9 mouse cellular contexts compared by ENCODE assay signal in the genomic region with DNA sequence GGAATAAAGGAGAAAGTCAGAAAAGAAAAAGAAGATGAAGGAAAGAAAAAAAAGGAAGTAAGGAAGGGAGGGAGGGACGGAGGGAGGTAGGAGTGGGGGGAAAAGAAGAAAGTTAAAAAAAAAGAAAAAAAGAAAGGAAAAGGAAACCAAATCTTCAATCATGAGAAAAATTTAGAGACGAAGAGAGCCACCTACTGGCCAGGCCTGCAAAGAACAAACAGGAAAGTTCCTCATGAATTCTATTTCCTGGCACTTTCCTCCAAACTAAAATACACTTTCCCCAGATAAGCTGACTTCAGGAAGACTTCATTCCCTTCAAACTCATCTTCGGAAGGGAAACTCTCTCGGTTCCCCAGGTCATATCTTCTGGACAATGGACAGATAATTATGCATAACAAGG. TPM values are rescaled to one million over a fixed set of nuclear protein-coding genes. Genes with fewer than 3 reads are reported as not detected.
A peak's percentile ranks its signal among the peaks of the same experiment; 100 is the strongest.
DNase-seq lines count a peak whose midpoint lies in the region; ATAC-seq and TF ChIP-seq lines count a peak whose summit lies in the region.
"Had no signal": no experiment of that assay in that cellular context is flagged by ENCODE, and none has a peak within 500 bp of the region (broad histone marks: within the 10 kb centered on the region; RNA-seq: fewer than 3 reads in every experiment).

No protein-coding gene starts in this region.

- H3ac ChIP-seq in myocyte (ENCODE audit: control insufficient read depth, insufficient read length): no peak overlapping the region

- no peak for ATAC-seq in hindbrain, embryonic 14.5 days (ENCODE audit: low FRiP score)
- ATAC-seq in hindbrain, embryonic 16.5 days: no peak
- ATAC-seq in CD4-positive, CD25-positive, alpha-beta regulatory T cell, adult 4 months: peak; percentile 74

- no peak for TF ChIP-seq POLR2A in myocyte (IDR thresholded peaks at IDR 0.05; ENCODE audit: insufficient read length, low read depth)

- no peaks in the 10 kb centered on the region for H3K79me2 ChIP-seq in myocyte (ENCODE audit: control insufficient read depth, insufficient read depth)

- H3K4me2 ChIP-seq in hindbrain, embryonic 14.5 days (replicated peaks): no peak overlapping the region
- H3K4me2 ChIP-seq in hindbrain, embryonic 16.5 days (ENCODE audit: low read length): no peak overlapping the region
- peak overlapping the region; percentile 13 for H3K4me2 ChIP-seq in myocyte (ENCODE audit: low read depth)
- H3K4me2 ChIP-seq: heart, embryonic 15.5 days; stomach, embryonic 15.5 days had no signal

- H3K9me3 ChIP-seq in hindbrain, embryonic 14.5 days (ENCODE audit: control insufficient read depth, low read length): no peaks in the 10 kb centered on the region
- no peaks in the 10 kb centered on the region for H3K9me3 ChIP-seq in hindbrain, embryonic 16.5 days (ENCODE audit: control insufficient read depth, low read length)
- H3K9me3 ChIP-seq: heart, embryonic 15.5 days; stomach, embryonic 15.5 days had no signal

- no peaks in the 10 kb centered on the region for H3K4me1 ChIP-seq in hindbrain, embryonic 14.5 days (replicated peaks; ENCODE audit: control insufficient read depth, insufficient read depth, low read length)
- H3K4me1 ChIP-seq in hindbrain, embryonic 16.5 days (ENCODE audit: control insufficient read depth, insufficient read depth, low read depth, low read length): no peaks in the 10 kb centered on the region
- H3K4me1 ChIP-seq: heart, embryonic 15.5 days; stomach, embryonic 15.5 days had no signal

- 34% methylated on average over 4 of the region's 4 CpGs for WGBS in hindbrain, embryonic 14.5 days
- 26% methylated on average over 4 of the region's 4 CpGs for WGBS in hindbrain, embryonic 16.5 days

- H3K9ac ChIP-seq in hindbrain, embryonic 14.5 days: no peak overlapping the region
- H3K9ac ChIP-seq in hindbrain, embryonic 16.5 days (ENCODE audit: low read depth, low read length): no peak overlapping the region
- H3K9ac ChIP-seq: heart, embryonic 15.5 days; stomach, embryonic 15.5 days had no signal

- no peak overlapping the region for H3K27ac ChIP-seq in hindbrain, embryonic 14.5 days
- H3K27ac ChIP-seq in hindbrain, embryonic 16.5 days (ENCODE audit: low read depth, low read length): no peak overlapping the region
- H3K27ac ChIP-seq: heart, embryonic 15.5 days; stomach, embryonic 15.5 days had no signal

- H3K4me3 ChIP-seq in hindbrain, embryonic 14.5 days (replicated peaks; ENCODE audit: low read length): no peak overlapping the region
- H3K4me3 ChIP-seq in hindbrain, embryonic 16.5 days (ENCODE audit: low read length): no peak overlapping the region
- H3K4me3 ChIP-seq in myocyte: no peak overlapping the region
- H3K4me3 ChIP-seq: heart, embryonic 15.5 days; stomach, embryonic 15.5 days had no signal

- H3K36me3 ChIP-seq in hindbrain, embryonic 14.5 days (replicated peaks; ENCODE audit: control insufficient read depth, insufficient read depth): no peaks in the 10 kb centered on the region
- H3K36me3 ChIP-seq in hindbrain, embryonic 16.5 days (ENCODE audit: control insufficient read depth, insufficient read depth, low read length): no peaks in the 10 kb centered on the region
- H3K36me3 ChIP-seq in myocyte (ENCODE audit: control insufficient read depth, insufficient read depth): no peaks in the 10 kb centered on the region
- H3K36me3 ChIP-seq: heart, embryonic 15.5 days; stomach, embryonic 15.5 days had no signal

- intact Hi-C loops in gastrocnemius, postnatal 14 days (cut with DNase I; ENCODE audit: low total_unique reads): no loop called here

- H3K27me3 ChIP-seq in hindbrain, embryonic 14.5 days (ENCODE audit: control insufficient read depth, insufficient read depth, low read length): no peaks in the 10 kb centered on the region
- no peaks in the 10 kb centered on the region for H3K27me3 ChIP-seq in hindbrain, embryonic 16.5 days (replicated peaks; ENCODE audit: control insufficient read depth, insufficient read depth, low read length)
- H3K27me3 ChIP-seq in myocyte (ENCODE audit: control insufficient read depth, insufficient read depth, insufficient read length): peaks cover 3% of the 10 kb centered on the region
- H3K27me3 ChIP-seq: heart, embryonic 15.5 days; stomach, embryonic 15.5 days had no signal

- peak; percentile 59 for DNase-seq in hindbrain, embryonic 14.5 days (ENCODE audit: low spot score)
- peak; percentile 61 for DNase-seq in 416B (ENCODE audit: low read depth)
- DNase-seq in gastrocnemius, postnatal 14 days: peak; percentile 5
- DNase-seq in neural tube, embryonic 10.5 days (ENCODE audit: extremely low spot score, low spot score): no peak

TF ChIP-seq in myocyte, 11 proteins besides CTCF, POLR2A, EP300 and RAD21:
- TF ChIP-seq POLR2AphosphoS2 (IDR thresholded peaks at IDR 0.05; ENCODE audit: insufficient read length, low read depth) (no peak), USF1 (IDR thresholded peaks at IDR 0.05; ENCODE audit: low read depth) (no peak), CEBPB (IDR thresholded peaks at IDR 0.05; ENCODE audit: insufficient read depth, poor library complexity, severe bottlenecking) (no peak), MAX (IDR thresholded peaks at IDR 0.05; ENCODE audit: low read depth) (no peak), SRF (IDR thresholded peaks at IDR 0.05; ENCODE audit: control insufficient read depth, insufficient read length, low read depth) (no peak), MYOD1 (IDR thresholded peaks at IDR 0.05; ENCODE audit: control insufficient read depth in 1 of 3, insufficient read length in 2 of 3, low read depth in 2 of 3) (no peak), E2F4 (IDR thresholded peaks at IDR 0.05; ENCODE audit: insufficient read depth) (no peak), REST (IDR thresholded peaks at IDR 0.05; ENCODE audit: insufficient read depth, insufficient read length) (no peak), MYOG (IDR thresholded peaks at IDR 0.05; ENCODE audit: control insufficient read depth in 1 of 3, insufficient read depth in 1 of 3, insufficient read length in 2 of 3, low read depth in 2 of 3) (no peak), TCF3 (IDR thresholded peaks at IDR 0.05; ENCODE audit: insufficient read length, low read depth) (no peak), TCF12 (IDR thresholded peaks at IDR 0.05; ENCODE audit: insufficient read depth, poor library complexity, severe bottlenecking) (no peak)
TF ChIP-seq in myocyte: peak in this region for 0.

RNA-seq across cellular contexts. Expression of gene Ifna6, which starts 3.3 kb away (rescaled TPM):
- not detected in 2 replicates for polyA plus RNA-seq in hindbrain, embryonic 14.5 days (2014; fragmentation: Nextera tagmentation; extraction: Ambion mirVana)
- not detected in 2 replicates for polyA plus RNA-seq in hindbrain, embryonic 16.5 days (2015; fragmentation: Nextera tagmentation; extraction: Ambion mirVana)
- not detected for polyA plus RNA-seq in CD4-positive, CD25-positive, alpha-beta regulatory T cell, adult 4 months (2017; shearing (Covaris generic))
- not detected for total RNA-seq in gastrocnemius, postnatal 14 days (2021)
- polyA plus RNA-seq in myocyte (2012; fragmentation: generic; extraction: Trizol): not detected
- polyA plus RNA-seq: heart, embryonic 15.5 days; stomach, embryonic 15.5 days had no signal

RNA-seq across cellular contexts. Expression of gene Ifna5, which starts 4.8 kb away (rescaled TPM):
- not detected in 2 replicates for polyA plus RNA-seq in hindbrain, embryonic 14.5 days (2014; fragmentation: Nextera tagmentation; extraction: Ambion mirVana)
- not detected in 2 replicates for polyA plus RNA-seq in hindbrain, embryonic 16.5 days (2015; fragmentation: Nextera tagmentation; extraction: Ambion mirVana)
- polyA plus RNA-seq in CD4-positive, CD25-positive, alpha-beta regulatory T cell, adult 4 months (2017; shearing (Covaris generic)): not detected
- not detected for total RNA-seq in gastrocnemius, postnatal 14 days (2021)
- not detected for polyA plus RNA-seq in myocyte (2012; fragmentation: generic; extraction: Trizol)
- polyA plus RNA-seq: heart, embryonic 15.5 days; stomach, embryonic 15.5 days had no signal

RNA-seq across cellular contexts. Expression of gene Ifna11, which starts 10.8 kb away (rescaled TPM):
- polyA plus RNA-seq in hindbrain, embryonic 14.5 days (2014; fragmentation: Nextera tagmentation; extraction: Ambion mirVana): not detected in 2 replicates
- not detected in 2 replicates for polyA plus RNA-seq in hindbrain, embryonic 16.5 days (2015; fragmentation: Nextera tagmentation; extraction: Ambion mirVana)
- polyA plus RNA-seq in CD4-positive, CD25-positive, alpha-beta regulatory T cell, adult 4 months (2017; shearing (Covaris generic)): not detected
- not detected for total RNA-seq in gastrocnemius, postnatal 14 days (2021)
- polyA plus RNA-seq in myocyte (2012; fragmentation: generic; extraction: Trizol): not detected
- polyA plus RNA-seq: heart, embryonic 15.5 days; stomach, embryonic 15.5 days had no signal

RNA-seq across cellular contexts. Expression of gene Ifna4, which starts 11.1 kb away (rescaled TPM):
- not detected in 2 replicates for polyA plus RNA-seq in hindbrain, embryonic 14.5 days (2014; fragmentation: Nextera tagmentation; extraction: Ambion mirVana)
- polyA plus RNA-seq in hindbrain, embryonic 16.5 days (2015; fragmentation: Nextera tagmentation; extraction: Ambion mirVana): not detected in 2 replicates
- polyA plus RNA-seq in CD4-positive, CD25-positive, alpha-beta regulatory T cell, adult 4 months (2017; shearing (Covaris generic)): not detected
- not detected for total RNA-seq in gastrocnemius, postnatal 14 days (2021)
- not detected for polyA plus RNA-seq in myocyte (2012; fragmentation: generic; extraction: Trizol)
- polyA plus RNA-seq: heart, embryonic 15.5 days; stomach, embryonic 15.5 days had no signal

RNA-seq across cellular contexts. Expression of gene Ifna7, which starts 14.5 kb away (rescaled TPM):
- not detected in 2 replicates for polyA plus RNA-seq in hindbrain, embryonic 14.5 days (2014; fragmentation: Nextera tagmentation; extraction: Ambion mirVana)
- polyA plus RNA-seq in hindbrain, embryonic 16.5 days (2015; fragmentation: Nextera tagmentation; extraction: Ambion mirVana): not detected in 2 replicates
- polyA plus RNA-seq in CD4-positive, CD25-positive, alpha-beta regulatory T cell, adult 4 months (2017; shearing (Covaris generic)): not detected
- total RNA-seq in gastrocnemius, postnatal 14 days (2021): not detected
- polyA plus RNA-seq in myocyte (2012; fragmentation: generic; extraction: Trizol): not detected
- polyA plus RNA-seq: heart, embryonic 15.5 days; stomach, embryonic 15.5 days had no signal
